Mouse (Mus musculus): ENCODE measurements at regions not wholly inside any gene's neighbourhood (a gene's known extent, or its start where the extent isn't known, plus 50 kb on each side); places are given as distances from the start of the nearest gene placed in this dataset.

DNA sequence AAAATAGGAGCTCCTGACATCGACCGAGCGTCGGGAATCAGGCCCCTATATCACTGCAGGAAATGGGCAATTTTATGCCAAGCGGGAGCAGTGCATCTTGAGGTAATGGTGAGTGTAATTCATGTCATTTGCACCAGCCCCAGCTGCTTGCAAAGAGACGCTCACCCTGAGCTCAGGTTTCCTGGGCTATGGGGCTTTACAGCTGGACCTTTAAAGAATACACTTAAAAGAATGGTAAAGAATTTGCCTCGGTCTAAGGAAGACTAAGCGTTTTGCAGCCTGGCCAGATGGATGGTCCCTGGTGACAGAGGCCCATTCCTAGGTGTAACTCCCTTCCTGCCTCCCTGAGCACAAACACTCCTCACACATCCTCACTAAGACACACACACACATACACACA is 194.2 kb downstream of the Ajap1 start:
- no peak overlapping the region for H3K4me3 ChIP-seq
- no peak for ATAC-seq (ENCODE audit: insufficient number of reproducible peaks, low FRiP score)
- H3K4me1 ChIP-seq (replicated peaks): no peaks in the 10 kb centered on the region
- H3K27me3 ChIP-seq (replicated peaks): no peaks in the 10 kb centered on the region
- no peak overlapping the region for H3K4me2 ChIP-seq
- no peak overlapping the region for H3K9ac ChIP-seq
- 77% methylated on average over 8 of the region's 8 CpGs for WGBS
- no peak overlapping the region for H3K27ac ChIP-seq (ENCODE audit: poor library complexity, severe bottlenecking)
- H3K36me3 ChIP-seq: no peaks in the 10 kb centered on the region
- H3K9me3 ChIP-seq (replicated peaks): peaks cover 18% of the 10 kb centered on the region

DNA sequence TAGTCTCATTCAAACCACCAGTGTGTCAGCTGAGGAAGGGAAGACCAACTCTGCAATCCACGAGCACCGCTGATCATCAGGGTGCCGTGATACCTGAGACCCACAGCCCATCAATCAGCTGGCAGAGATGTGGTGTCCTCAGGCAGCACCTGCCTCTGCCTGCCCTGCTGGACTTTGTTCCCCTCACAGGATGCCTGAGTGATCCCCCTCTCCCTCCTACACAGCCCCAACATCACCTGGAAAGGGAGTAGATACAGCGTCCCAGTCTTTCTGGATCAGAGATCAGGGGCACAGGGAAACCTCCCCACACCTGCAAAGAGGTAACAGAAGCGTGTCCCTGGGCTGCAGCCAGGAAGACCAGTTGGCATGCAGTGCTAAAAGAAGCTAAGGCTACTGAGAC is 198.4 kb downstream of the Ajap1 start:
- WGBS: 73% methylated on average over 5 of the region's 5 CpGs
- Histone ChIP-seq H3K4me2 (no peak overlapping the region), H3K27me3 (replicated peaks) (no peaks in the 10 kb centered on the region), H3K4me1 (replicated peaks) (no peaks in the 10 kb centered on the region), H3K4me3 (no peak overlapping the region), H3K9ac (no peak overlapping the region), H3K36me3 (no peaks in the 10 kb centered on the region), H3K9me3 (replicated peaks) (peaks cover 21% of the 10 kb centered on the region), H3K27ac (ENCODE audit: poor library complexity, severe bottlenecking) (no peak overlapping the region)
- no peak for ATAC-seq (ENCODE audit: insufficient number of reproducible peaks, low FRiP score)

DNA sequence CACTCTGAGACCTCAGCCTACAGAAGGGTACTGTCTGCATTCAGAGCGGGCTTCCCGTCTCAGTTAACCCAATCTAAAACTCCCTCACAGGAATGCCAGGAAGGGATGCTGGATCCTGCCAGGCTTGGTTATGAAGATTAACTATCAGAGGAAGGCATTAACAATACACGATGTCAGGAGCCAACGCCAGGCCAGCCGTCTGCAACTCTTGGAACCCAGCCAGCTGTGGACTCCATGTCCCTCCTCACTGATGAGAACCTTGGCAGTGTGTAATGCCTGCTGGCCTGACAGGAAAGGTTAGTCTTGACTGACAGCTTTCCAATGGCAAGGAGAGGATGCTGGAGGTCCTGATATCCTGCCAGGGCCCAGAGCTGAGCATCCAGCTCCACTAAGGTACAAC is 206.0 kb downstream of the Ajap1 start:
- 33% methylated on average over 5 of the region's 5 CpGs for WGBS
- Histone ChIP-seq H3K4me3 (no peak overlapping the region), H3K4me1 (replicated peaks) (no peaks in the 10 kb centered on the region), H3K27me3 (replicated peaks) (no peaks in the 10 kb centered on the region), H3K9ac (no peak overlapping the region), H3K36me3 (no peaks in the 10 kb centered on the region), H3K4me2 (no peak overlapping the region), H3K9me3 (replicated peaks) (no peaks in the 10 kb centered on the region), H3K27ac (ENCODE audit: poor library complexity, severe bottlenecking) (no peak overlapping the region)
- ATAC-seq (ENCODE audit: insufficient number of reproducible peaks, low FRiP score): no peak; the same call in 1 of the 2 replicates

DNA sequence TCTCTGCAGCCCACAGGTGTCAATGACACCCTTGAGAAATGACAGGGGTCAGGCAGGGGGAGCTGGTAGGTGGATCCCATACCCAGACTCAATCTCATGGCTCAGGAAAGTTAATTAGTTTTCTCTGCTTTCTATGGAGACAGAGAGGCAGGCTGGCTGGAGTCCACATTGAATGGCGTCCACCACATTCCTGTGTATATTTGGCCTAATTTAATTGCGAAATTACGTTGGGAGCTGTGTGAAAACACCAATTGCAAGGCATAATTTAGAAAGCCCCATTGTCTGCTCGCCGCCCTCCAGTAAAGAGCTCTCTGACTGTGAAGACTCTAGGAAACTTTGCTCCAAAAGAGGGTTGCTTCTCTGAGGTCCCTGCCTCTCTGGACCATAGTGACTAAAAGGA is 211.2 kb downstream of the Ajap1 start:
- no peaks in the 10 kb centered on the region for H3K4me1 ChIP-seq (replicated peaks)
- ATAC-seq (ENCODE audit: insufficient number of reproducible peaks, low FRiP score): no peak
- no peaks in the 10 kb centered on the region for H3K36me3 ChIP-seq
- no peaks in the 10 kb centered on the region for H3K9me3 ChIP-seq (replicated peaks)
- H3K4me2 ChIP-seq: no peak overlapping the region
- WGBS: 74% methylated on average over 5 of the region's 5 CpGs
- no peak overlapping the region for H3K27ac ChIP-seq (ENCODE audit: poor library complexity, severe bottlenecking)
- no peak overlapping the region for H3K4me3 ChIP-seq
- no peak overlapping the region for H3K9ac ChIP-seq
- H3K27me3 ChIP-seq (replicated peaks): no peaks in the 10 kb centered on the region

DNA sequence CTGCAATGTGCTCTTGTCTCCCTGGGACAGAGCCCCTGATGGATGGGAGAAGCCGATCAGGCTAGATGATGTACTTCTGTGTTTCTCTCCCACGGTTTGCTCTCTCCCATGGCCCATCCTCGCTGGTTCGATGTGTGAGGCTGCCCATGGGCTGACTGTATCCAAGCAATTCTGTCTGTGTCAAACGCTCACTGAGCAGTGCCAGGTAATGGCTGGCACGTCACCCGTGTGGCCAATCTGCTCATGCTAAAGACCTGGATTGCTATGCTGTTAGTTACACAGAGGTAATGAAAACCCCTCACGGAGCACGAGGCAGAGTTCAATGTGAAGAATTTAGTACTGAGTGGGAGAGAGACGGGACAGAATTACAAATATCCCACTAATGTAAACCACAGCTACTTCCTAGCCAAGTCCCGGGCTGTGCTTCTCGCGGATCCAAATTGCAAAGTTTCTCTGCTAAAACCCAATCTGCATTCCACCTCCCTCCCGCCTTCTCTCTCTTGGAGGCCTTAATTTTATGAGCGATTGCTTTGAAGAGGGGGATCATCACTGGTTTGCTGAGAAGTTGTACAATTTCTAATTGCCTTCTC is 219.3 kb downstream of the Ajap1 start:
- no peak for ATAC-seq (ENCODE audit: insufficient number of reproducible peaks, low FRiP score)
- Histone ChIP-seq H3K27me3 (replicated peaks) (no peaks in the 10 kb centered on the region), H3K27ac (ENCODE audit: poor library complexity, severe bottlenecking) (no peak overlapping the region), H3K36me3 (no peaks in the 10 kb centered on the region), H3K9me3 (replicated peaks) (peaks cover 14% of the 10 kb centered on the region), H3K4me1 (replicated peaks) (no peaks in the 10 kb centered on the region), H3K4me2 (no peak overlapping the region), H3K4me3 (no peak overlapping the region), H3K9ac (no peak overlapping the region)
- 71% methylated on average over 15 of the region's 15 CpGs for WGBS

DNA sequence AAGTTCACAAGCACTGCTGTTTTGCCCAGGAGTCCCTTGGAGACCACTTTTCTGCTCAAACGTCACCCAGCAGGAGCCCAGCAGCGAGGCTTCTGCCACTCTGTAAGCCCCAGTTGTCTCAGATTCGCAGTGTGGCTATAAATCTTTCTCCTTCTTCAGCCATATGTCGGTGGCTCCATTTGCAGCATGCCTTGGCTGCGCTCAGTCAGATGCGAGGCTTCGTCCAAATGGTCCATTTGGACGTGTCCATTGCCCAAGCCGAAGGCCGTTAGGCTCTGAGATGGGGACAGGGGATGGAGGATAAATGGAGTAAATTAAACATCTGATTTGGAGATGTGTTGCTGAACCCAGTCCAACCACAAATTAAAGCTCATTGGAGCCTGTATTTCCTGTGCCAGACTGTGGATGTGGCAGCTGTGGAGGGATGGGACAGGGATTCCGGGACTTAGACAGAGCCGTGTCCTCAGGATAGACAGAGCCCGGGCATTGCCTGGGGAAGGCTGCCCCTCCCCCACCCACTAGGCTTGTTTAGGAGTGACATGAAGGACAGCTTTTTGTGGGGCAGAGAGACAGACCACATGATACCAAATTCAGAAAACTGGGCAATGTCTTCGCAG is 221.6 kb downstream of the Ajap1 start:
- ATAC-seq (ENCODE audit: insufficient number of reproducible peaks, low FRiP score): no peak
- no peaks in the 10 kb centered on the region for H3K4me1 ChIP-seq (replicated peaks)
- H3K4me3 ChIP-seq: no peak overlapping the region
- H3K9me3 ChIP-seq (replicated peaks): peaks cover 14% of the 10 kb centered on the region
- H3K36me3 ChIP-seq: no peaks in the 10 kb centered on the region
- no peak overlapping the region for H3K27ac ChIP-seq (ENCODE audit: poor library complexity, severe bottlenecking)
- H3K4me2 ChIP-seq: no peak overlapping the region
- 67% methylated on average over 14 of the region's 14 CpGs for WGBS
- H3K9ac ChIP-seq: no peak overlapping the region
- H3K27me3 ChIP-seq (replicated peaks): no peaks in the 10 kb centered on the region

DNA sequence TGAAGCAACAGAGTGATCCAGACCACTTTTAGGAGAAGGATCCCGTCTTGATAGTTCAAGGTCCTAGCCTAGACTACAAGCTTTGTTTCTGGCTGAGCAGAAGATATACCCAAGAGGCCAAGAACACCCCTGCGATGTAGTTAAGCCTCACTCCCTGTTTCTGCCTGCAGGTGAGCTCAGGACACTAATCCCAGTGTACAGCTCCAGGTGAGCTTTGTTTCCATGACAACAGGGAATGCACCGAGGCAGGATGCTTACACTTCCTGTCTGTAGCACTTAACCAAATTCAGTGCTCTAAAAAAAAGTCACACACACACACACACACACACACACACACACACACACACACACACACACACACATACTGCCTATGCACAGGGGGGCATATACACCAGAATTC is 230.7 kb downstream of the Ajap1 start:
- no peak overlapping the region for H3K4me3 ChIP-seq
- H3K27ac ChIP-seq (ENCODE audit: poor library complexity, severe bottlenecking): no peak overlapping the region
- H3K27me3 ChIP-seq (replicated peaks): no peaks in the 10 kb centered on the region
- 68% methylated on average over 3 of the region's 3 CpGs for WGBS
- no peaks in the 10 kb centered on the region for H3K36me3 ChIP-seq
- H3K4me1 ChIP-seq (replicated peaks): peaks cover 7% of the 10 kb centered on the region; the same call in 1 of the 2 replicates
- H3K9me3 ChIP-seq (replicated peaks): peaks cover 6% of the 10 kb centered on the region
- no peak for ATAC-seq (ENCODE audit: insufficient number of reproducible peaks, low FRiP score)
- H3K9ac ChIP-seq: no peak overlapping the region
- H3K4me2 ChIP-seq: no peak overlapping the region

DNA sequence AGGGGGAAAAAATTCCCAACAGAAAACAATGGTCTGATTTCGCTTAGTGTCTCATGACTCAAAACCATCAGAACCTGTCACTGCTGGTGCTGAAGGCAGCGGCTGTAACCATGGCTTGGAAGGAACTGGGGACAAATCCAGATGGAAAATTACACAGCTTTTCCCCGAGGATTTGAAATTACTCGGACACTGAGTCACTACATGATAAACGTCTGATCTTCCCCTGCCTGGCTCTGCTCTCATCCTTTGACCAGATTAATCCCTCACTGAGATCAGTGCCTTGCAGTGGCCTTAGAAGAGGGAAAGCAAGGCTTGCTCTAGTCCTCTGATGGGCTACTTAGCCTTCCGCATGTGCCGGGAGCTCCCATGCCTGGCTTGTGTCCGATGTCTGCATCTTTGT is 231.3 kb downstream of the Ajap1 start:
- Histone ChIP-seq H3K9me3 (replicated peaks) (peaks cover 6% of the 10 kb centered on the region), H3K4me3 (no peak overlapping the region), H3K36me3 (no peaks in the 10 kb centered on the region), H3K27ac (ENCODE audit: poor library complexity, severe bottlenecking) (no peak overlapping the region), H3K4me2 (no peak overlapping the region), H3K9ac (no peak overlapping the region), H3K27me3 (replicated peaks) (no peaks in the 10 kb centered on the region), H3K4me1 (replicated peaks) (peaks cover 7% of the 10 kb centered on the region; the same call in 1 of the 2 replicates)
- WGBS: 58% methylated on average over 8 of the region's 8 CpGs
- ATAC-seq (ENCODE audit: insufficient number of reproducible peaks, low FRiP score): no peak

DNA sequence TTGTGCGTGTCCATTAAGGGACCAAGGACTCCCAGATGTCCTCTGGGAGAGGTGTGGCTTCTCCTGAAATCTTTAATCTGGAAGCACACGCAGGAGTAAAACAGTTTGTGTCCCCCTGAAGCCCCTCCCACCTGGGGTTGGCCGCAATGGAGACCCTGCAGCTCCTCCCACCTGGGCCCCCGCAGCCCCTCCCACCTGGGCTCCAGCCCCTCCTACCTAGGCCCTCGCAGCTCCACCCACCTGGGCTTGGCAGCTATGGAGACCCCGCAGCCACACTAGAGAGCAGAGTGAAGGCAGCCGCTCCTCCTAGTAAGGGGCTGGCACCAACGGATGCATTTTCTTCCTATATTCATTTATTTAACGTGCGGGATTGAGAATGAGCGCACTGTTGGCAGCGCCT is 245.9 kb downstream of the Ajap1 start:
- ATAC-seq (ENCODE audit: insufficient number of reproducible peaks, low FRiP score): no peak
- Histone ChIP-seq H3K4me2 (peak overlapping the region; percentile 40), H3K4me3 (no peak overlapping the region)

DNA sequence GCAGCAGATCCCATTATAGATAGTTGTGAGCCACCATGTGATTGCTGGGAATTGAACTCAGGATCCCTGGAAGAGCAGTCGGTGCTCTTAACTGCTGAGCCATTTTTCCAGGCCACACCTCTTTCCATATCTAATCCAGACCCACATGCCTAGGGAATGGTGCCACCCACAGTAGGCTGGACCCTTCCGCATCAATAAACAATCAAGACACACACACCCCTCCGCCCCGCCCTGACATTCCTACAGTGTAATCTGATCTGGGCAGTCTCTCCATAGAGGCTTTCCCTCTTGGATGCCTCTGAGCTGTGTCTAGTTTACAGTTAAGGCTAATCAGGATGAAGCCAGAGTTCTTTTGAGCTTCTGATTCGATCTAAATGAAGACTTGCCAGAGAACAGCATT is 248.8 kb downstream of the Ajap1 start:
- 70% methylated on average over 5 of the region's 5 CpGs for WGBS
- ATAC-seq (ENCODE audit: insufficient number of reproducible peaks, low FRiP score): no peak

More for the DNA sequence above, 245.9 kb downstream of the Ajap1 start:
- H3K36me3 ChIP-seq: no peaks in the 10 kb centered on the region
- H3K9ac ChIP-seq: no peak overlapping the region
- 0 out of 2 replicates have a peak, but pooled peaks cover 7% of the 10 kb centered on the region for H3K27me3 ChIP-seq (replicated peaks)
- no peak overlapping the region for H3K27ac ChIP-seq (ENCODE audit: poor library complexity, severe bottlenecking)
- H3K9me3 ChIP-seq (replicated peaks): peaks cover 3% of the 10 kb centered on the region; the same call in 1 of the 2 replicates
- WGBS: 12% methylated on average over 12 of the region's 12 CpGs
- peaks cover 10% of the 10 kb centered on the region; the same call in 1 of the 2 replicates for H3K4me1 ChIP-seq (replicated peaks)

DNA sequence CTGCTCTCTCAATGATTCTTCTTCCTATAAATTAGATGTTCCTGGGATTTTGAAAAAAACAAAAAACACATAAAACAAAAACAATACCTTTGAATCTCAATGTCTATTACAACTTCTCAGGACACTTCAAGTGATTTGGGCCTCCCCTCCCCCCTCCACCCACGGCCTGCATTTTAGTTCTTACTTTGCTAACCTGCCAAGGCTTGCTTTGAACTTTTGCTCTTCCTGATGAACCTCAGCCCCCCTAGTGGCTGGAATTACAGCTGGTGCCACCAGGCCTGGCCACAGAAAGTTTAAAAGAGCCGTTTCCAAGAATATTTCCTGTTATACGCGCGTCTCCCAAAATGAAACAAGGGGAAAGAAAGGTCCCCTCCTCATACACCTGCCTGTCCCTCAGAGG is 253.4 kb downstream of the Ajap1 start:
- WGBS: 59% methylated on average over 5 of the region's 5 CpGs
- no peak overlapping the region for H3K4me3 ChIP-seq
- peaks cover 3% of the 10 kb centered on the region; the same call in 1 of the 2 replicates for H3K9me3 ChIP-seq (replicated peaks)
- 0 out of 2 replicates have a peak, but pooled peaks cover 6% of the 10 kb centered on the region for H3K27me3 ChIP-seq (replicated peaks)
- ATAC-seq (ENCODE audit: insufficient number of reproducible peaks, low FRiP score): no peak
- no peaks in the 10 kb centered on the region for H3K36me3 ChIP-seq
- no peak overlapping the region for H3K9ac ChIP-seq
- no peak overlapping the region for H3K27ac ChIP-seq (ENCODE audit: poor library complexity, severe bottlenecking)
- H3K4me1 ChIP-seq (replicated peaks): 0 out of 2 replicates have a peak, but pooled peaks cover 9% of the 10 kb centered on the region
- no peak overlapping the region for H3K4me2 ChIP-seq

More for the DNA sequence above, 248.8 kb downstream of the Ajap1 start:
- Histone ChIP-seq H3K4me3 (no peak overlapping the region), H3K4me1 (replicated peaks) (peaks cover 12% of the 10 kb centered on the region; the same call in 1 of the 2 replicates), H3K27me3 (replicated peaks) (0 out of 2 replicates have a peak, but pooled peaks cover 10% of the 10 kb centered on the region), H3K27ac (ENCODE audit: poor library complexity, severe bottlenecking) (no peak overlapping the region), H3K9me3 (replicated peaks) (peaks cover 3% of the 10 kb centered on the region; the same call in 1 of the 2 replicates), H3K4me2 (no peak overlapping the region), H3K36me3 (no peaks in the 10 kb centered on the region), H3K9ac (no peak overlapping the region)
